Mouse (Mus musculus) hindbrain, embryonic 11.5 days (tissue): ENCODE data around the gene Lmod1. TPM values are rescaled to one million over a fixed set of nuclear protein-coding genes. Genes with fewer than 3 reads are reported as not detected.

Experiments
- ATAC-seq: fragments of 200-750 bp; cut with Nextera tagmentation; 2 replicates; pipeline ENCODE4 v1.8.0; 2017; ENCODE audit warnings: mild to moderate bottlenecking, moderate TSS enrichment, moderate library complexity; ENCODE audit not compliant: low FRiP score
- DNase-seq: peaks from one replicate; pipeline ENCODE4 v3.0.0-alpha.2; 2015; ENCODE audit warnings: low spot score
- H3K27ac ChIP-seq: fragments of 300-500 bp; sonication (generic); 2 replicates; pipeline ENCODE4 v1.5.1; 2014; ENCODE audit warnings: mild to moderate bottlenecking, low read depth, low read length
- H3K27me3 ChIP-seq: fragments of 300-500 bp; sonication (generic); 2 replicates; pipeline ENCODE4 v1.6.1; 2014; ENCODE audit warnings: mild to moderate bottlenecking, low read length, moderate library complexity, mixed read lengths; ENCODE audit not compliant: control insufficient read depth, insufficient read depth
- H3K36me3 ChIP-seq: fragments of 300-500 bp; sonication (generic); 2 replicates; pipeline ENCODE4 v1.6.1; 2014; ENCODE audit warnings: mild to moderate bottlenecking, low read length, moderate library complexity, mixed read lengths; ENCODE audit not compliant: control insufficient read depth, insufficient read depth
- H3K4me1 ChIP-seq: fragments of 300-500 bp; sonication (generic); replicated peaks from 2 replicates; pipeline ENCODE4 v1.6.1; 2014; ENCODE audit warnings: low read length, mixed read lengths; ENCODE audit not compliant: control insufficient read depth, insufficient read depth
- H3K4me2 ChIP-seq: fragments of 300-500 bp; sonication (generic); replicated peaks from 2 replicates; pipeline ENCODE4 v1.6.1; 2014; ENCODE audit warnings: mild to moderate bottlenecking, low read depth, low read length
- H3K4me3 ChIP-seq: fragments of 300-500 bp; sonication (generic); 2 replicates; pipeline ENCODE4 v1.5.1; 2014; ENCODE audit warnings: low read depth, low read length
- H3K9ac ChIP-seq: fragments of 300-500 bp; sonication (generic); 2 replicates; pipeline ENCODE4 v1.6.1; 2014; ENCODE audit warnings: low read depth, low read length
- H3K9me3 ChIP-seq: fragments of 300-500 bp; sonication (generic); 2 replicates; pipeline ENCODE4 v1.6.1; 2016; ENCODE audit warnings: low read length; ENCODE audit not compliant: control insufficient read depth
- WGBS: fragments of 180-500 bp; shearing (Covaris S2); extraction: QIAGEN DNeasy Blood & Tissue Kit; methylation state at CpG from one replicate; pipeline ENCODE4 v1.1.7; 2014; 5-methylcytosine and 5-hydroxymethylcytosine counted together
- polyA plus RNA-seq: library from polyadenylated mRNA; unstranded; fragments of >200 nt; fragmentation: Nextera tagmentation; extraction: Ambion mirVana; gene quantifications from 2 replicates; pipeline ENCODE4 v1.2.1, GENCODE M21; 2014

Lmod1 gene
- polyA plus RNA-seq, 1 experiment from 2014 or later: 0.32 TPM

DNA sequence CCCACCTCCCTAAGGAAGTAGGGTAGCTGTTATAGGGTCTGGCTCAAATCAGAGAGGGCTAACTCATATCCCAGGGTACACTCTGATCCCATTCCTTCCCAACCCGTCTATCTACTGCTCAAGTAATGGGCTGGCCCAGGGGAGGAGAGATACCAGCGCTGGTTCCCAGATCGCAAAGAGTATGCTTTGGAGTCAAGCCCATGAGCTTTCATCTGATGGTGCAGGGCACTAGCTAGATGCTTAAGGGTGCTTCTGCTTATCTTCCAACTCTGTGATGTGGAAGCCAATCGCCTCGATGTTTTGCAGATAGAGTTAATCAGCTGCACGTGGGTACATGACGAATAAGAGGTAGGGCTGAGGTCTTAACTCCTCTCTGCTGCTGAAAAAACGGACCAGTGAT lies 43.0 kb downstream of the Lmod1 start:
- Histone ChIP-seq H3K27ac (no peak overlapping the region), H3K9ac (no peak overlapping the region), H3K4me1 (peaks cover 2% of the 10 kb centered on the region; the same call in 1 of the 2 replicates), H3K27me3 (0 out of 2 replicates have a peak, but pooled peaks cover 3% of the 10 kb centered on the region), H3K36me3 (no peaks in the 10 kb centered on the region), H3K9me3 (no peaks in the 10 kb centered on the region), H3K4me3 (no peak overlapping the region), H3K4me2 (no peak overlapping the region)
- 77% methylated on average over 8 of the region's 8 CpGs for WGBS
- DNase-seq (no peak), ATAC-seq (no peak)

DNA sequence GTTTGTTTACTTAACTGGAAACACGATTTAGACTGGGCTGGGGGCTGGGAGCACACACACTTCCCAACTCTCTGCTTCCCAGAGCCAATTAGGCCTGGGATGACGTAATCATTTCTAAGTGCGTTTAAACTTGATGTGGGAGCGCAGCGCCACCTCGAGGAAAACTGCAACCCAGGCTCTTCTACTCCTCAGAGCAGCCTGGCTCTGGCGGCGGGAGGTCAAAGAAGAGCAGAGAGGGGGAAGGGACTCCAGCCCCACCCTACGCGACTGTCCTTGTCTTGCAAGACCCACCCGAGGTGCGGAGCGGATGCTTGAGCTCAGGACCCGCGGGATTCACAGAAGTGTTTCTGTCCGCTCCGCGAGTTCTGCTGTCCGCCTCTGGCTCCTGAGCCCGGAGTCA lies 43.6 kb downstream of the Lmod1 start:
- Histone ChIP-seq H3K4me2 (peak overlapping the region; percentile 78), H3K9ac (peak overlapping the region; percentile 60), H3K4me1 (peaks cover 2% of the 10 kb centered on the region; the same call in 1 of the 2 replicates), H3K4me3 (peak overlapping the region; percentile 36), H3K36me3 (no peaks in the 10 kb centered on the region), H3K9me3 (no peaks in the 10 kb centered on the region), H3K27ac (no peak overlapping the region), H3K27me3 (0 out of 2 replicates have a peak, but pooled peaks cover 3% of the 10 kb centered on the region)
- DNase-seq (peak; percentile 91), ATAC-seq (peak; percentile 82)
- 2% methylated on average over 20 of the region's 20 CpGs for WGBS

DNA sequence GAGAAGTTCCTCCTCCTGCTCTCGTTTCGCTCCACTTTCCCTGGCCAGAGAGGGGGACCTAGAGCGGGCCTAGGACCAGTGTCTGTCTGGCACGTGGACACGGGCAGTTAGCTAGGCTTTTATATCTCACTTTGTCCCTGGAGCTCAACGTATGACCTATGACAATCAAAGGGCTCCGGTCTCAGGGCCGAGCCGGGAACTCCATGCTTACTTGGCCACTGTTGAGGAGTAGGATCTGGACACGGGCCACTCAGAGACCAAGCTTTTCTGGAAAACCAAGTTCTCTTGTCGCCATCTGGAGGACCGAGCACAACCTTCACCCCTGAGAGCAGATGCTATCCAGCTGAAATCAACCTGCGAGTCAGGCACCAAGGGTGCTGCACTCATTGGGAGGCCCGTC lies 44.4 kb downstream of the Lmod1 start:
- no peak overlapping the region for H3K27ac ChIP-seq
- H3K36me3 ChIP-seq: no peaks in the 10 kb centered on the region
- no peak overlapping the region for H3K9ac ChIP-seq

DNA sequence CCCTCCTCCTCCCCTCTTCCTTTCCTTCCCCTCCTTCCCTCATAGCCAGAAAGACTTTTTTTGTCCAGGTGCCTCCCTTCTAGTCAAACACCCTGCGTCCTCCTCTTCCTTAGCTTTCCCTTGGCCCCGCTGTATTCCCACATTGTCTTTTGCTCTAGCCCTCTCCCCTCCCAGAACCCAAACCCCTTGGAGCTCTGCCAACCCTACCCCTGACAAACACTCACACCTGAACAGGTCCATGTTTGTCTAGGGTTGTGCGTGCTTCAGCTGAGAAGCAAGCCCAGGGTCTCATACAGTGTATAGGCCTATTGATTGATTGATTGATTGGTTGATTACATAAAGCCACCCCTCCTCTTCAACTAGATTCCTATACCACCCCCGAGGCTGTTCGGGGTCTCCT lies 44.8 kb downstream of the Lmod1 start:
- Histone ChIP-seq H3K27ac (no peak overlapping the region), H3K9ac (no peak overlapping the region), H3K36me3 (no peaks in the 10 kb centered on the region), H3K9me3 (no peaks in the 10 kb centered on the region), H3K4me2 (no peak overlapping the region), H3K4me3 (no peak overlapping the region), H3K4me1 (peaks cover 2% of the 10 kb centered on the region; the same call in 1 of the 2 replicates), H3K27me3 (0 out of 2 replicates have a peak, but pooled peaks cover 3% of the 10 kb centered on the region)
- WGBS: 83% methylated on average over 5 of the region's 5 CpGs
- DNase-seq (no peak), ATAC-seq (no peak)

More for the DNA sequence above, 44.4 kb downstream of the Lmod1 start:
- WGBS: 10% methylated on average over 14 of the region's 14 CpGs
- DNase-seq: peak; percentile 50
- Histone ChIP-seq H3K27me3 (0 out of 2 replicates have a peak, but pooled peaks cover 3% of the 10 kb centered on the region), H3K4me2 (peak overlapping the region; percentile 78), H3K4me1 (peaks cover 2% of the 10 kb centered on the region; the same call in 1 of the 2 replicates), H3K9me3 (no peaks in the 10 kb centered on the region), H3K4me3 (peak overlapping the region; percentile 36; the same call in 1 of the 2 replicates)
- ATAC-seq: peak; percentile 8; the same call in 1 of the 2 replicates

DNA sequence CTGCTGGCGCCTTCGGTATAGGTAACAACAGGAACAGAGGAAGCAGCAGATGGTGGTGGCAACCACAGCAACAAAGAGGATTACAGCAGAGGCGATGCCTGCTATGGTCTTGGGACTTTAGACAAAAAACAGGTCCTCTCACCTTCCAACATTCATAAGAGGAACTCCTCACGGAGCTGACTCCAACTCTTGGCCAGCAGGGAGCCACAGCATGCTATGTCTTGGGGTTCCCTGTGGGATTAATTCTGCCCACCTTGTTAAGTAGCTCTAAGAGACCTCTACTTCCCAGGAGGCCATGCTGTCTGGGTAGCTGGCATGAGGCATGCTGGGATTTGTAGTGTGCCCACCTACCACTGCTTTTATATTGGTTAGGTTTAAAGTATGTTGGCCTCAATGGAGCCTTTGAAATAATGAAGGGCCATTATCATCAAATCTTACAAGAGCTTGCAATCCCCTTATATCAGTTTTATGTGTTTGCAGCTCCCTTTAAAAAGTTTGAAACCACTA lies 48.6 kb downstream of the Lmod1 start:
- H3K9me3 ChIP-seq: no peaks in the 10 kb centered on the region
- peaks cover 6% of the 10 kb centered on the region; the same call in 1 of the 2 replicates for H3K4me1 ChIP-seq
- H3K36me3 ChIP-seq: no peaks in the 10 kb centered on the region
- H3K27me3 ChIP-seq: 0 out of 2 replicates have a peak, but pooled peaks cover 3% of the 10 kb centered on the region
- ATAC-seq (no peak), DNase-seq (no peak)
- H3K4me3 ChIP-seq: no peak overlapping the region
- H3K9ac ChIP-seq: peak overlapping the region; percentile 40
- 64% methylated on average over 4 of the region's 4 CpGs for WGBS
- H3K27ac ChIP-seq: no peak overlapping the region
- peak overlapping the region; percentile 17 for H3K4me2 ChIP-seq

DNA sequence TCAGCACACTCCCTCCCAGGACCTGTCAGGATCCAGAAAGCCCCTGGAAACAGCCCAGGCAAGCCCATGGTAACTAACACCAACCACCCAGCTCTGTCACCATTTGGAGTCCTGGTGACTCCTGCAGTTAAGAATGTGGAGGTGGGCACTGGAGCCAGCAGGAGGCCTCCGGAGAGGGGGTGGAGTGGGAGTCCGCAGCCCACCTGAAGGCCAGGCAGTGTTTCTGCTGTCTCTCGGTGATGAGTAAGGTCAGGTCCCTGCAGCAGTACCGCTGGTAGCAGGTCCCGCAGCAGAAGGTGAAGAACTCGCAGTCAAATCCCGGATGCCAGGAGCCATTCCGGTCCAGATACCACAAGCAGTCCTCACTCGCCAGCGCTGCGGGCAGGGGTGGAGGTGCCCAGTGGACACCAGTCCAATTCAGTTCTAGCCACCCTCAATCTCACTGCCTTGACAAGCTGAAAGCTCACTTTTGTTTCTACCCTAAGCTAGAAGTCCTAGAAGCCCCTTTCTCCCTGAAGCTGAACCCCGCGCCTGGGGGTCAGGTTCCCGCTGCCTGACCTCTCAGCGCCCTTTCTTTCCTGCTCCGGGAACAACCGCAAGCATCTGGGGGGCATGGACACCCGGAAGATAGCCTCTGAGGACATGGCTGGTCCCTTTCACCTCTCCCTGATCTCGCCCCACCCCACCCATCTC lies 49.7 kb downstream of the Lmod1 start:
- whole genome bisulfite sequencing: 2% methylated on average over 19 of the region's 19 CpGs
- Histone ChIP-seq H3K4me2 (peak overlapping the region; percentile 92), H3K9me3 (no peaks in the 10 kb centered on the region), H3K4me3 (peak overlapping the region; percentile 77), H3K4me1 (peaks cover 6% of the 10 kb centered on the region; the same call in 1 of the 2 replicates), H3K27ac (peak overlapping the region; percentile 68), H3K9ac (peak overlapping the region; percentile 94), H3K27me3 (0 out of 2 replicates have a peak, but pooled peaks cover 3% of the 10 kb centered on the region), H3K36me3 (no peaks in the 10 kb centered on the region)
- peak; percentile 18 for ATAC-seq
- DNase-seq: peak; percentile 57

DNA sequence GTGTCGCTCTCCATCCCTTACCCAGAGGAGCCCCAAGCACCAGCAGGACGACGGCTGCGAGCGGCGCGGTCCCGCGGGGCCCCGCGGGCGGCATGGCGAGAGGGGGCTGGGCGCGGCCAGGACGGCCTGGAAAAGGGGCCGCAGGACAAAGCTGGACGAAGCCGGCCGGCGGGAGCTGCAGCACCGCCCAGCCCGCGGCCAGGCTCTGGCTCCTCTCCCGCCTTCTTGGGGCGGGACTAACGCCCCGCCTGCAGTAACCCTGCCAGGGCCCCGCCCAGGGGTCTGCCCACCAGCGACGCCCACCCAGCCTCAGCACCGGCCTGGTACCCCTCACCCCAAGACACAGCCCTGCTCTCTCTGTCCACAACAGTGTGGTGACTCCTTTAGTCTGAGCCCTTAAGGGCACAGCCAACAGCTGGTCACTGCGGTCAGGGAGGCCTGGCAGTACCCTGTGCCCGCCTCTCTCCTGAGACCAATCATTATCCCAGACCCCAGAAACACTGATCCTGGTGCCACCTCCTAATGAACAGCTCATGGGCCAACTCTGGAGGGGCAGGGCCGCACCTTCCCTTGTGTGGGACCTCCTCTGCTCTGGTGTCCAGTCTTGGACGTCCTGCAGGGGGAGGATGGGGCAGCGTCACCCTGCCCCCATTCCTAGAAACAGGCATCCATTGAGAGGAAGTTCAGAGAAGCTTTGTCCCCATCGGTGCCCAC lies 50.4 kb downstream of the Lmod1 start, which contains the start of gene Shisa4:
Gene Shisa4 (minus strand): TSS at position 370 of the 714 bp plus-strand sequence.
- DNase-seq: peak; percentile 87
- H3K4me1 ChIP-seq: peaks cover 6% of the 10 kb centered on the region; the same call in 1 of the 2 replicates
- peak within 1 kb of the TSS; percentile 77 for H3K4me3 ChIP-seq
- no peaks in the 10 kb centered on the region for H3K36me3 ChIP-seq
- H3K27me3 ChIP-seq: no peaks in the 10 kb centered on the region
- H3K9me3 ChIP-seq: no peaks in the 10 kb centered on the region
- H3K9ac ChIP-seq: peak within 1 kb of the TSS; percentile 94
- ATAC-seq: peak; percentile 91
- H3K27ac ChIP-seq: peak within 1 kb of the TSS; percentile 68
- peak within 1 kb of the TSS; percentile 92 for H3K4me2 ChIP-seq
- 4% methylated on average over 26 of the region's 38 CpGs for WGBS

DNA sequence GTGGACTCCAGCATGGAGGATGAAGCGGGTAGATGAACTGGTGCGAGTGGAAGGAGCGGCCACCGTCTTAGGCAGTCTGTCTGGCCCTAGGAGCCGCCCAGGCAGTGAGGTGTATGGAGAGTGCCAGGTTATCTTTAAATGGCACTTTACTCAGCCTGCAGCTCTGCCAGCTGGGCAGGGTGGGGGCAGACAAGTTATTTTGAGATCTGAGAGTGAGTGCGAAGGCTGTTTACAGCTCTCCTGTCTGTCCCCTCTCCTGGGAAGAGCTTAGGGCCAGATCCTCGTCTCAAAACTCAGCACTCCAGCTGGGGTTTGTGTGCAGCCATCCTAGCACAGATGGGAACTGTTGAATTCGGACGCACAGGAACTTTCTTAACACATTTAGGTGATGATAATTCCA lies 54.0 kb downstream of the Lmod1 start:
- no peak overlapping the region for H3K9ac ChIP-seq
- no peak overlapping the region for H3K4me3 ChIP-seq
- H3K9me3 ChIP-seq: no peaks in the 10 kb centered on the region
- H3K4me1 ChIP-seq: peaks cover 4% of the 10 kb centered on the region; the same call in 1 of the 2 replicates
- H3K27ac ChIP-seq: no peak overlapping the region
- H3K27me3 ChIP-seq: no peaks in the 10 kb centered on the region
- no peak for ATAC-seq
- DNase-seq: no peak
- 0 out of 2 replicates have a peak, but pooled peaks cover under 1% of the 10 kb centered on the region for H3K36me3 ChIP-seq
- 76% methylated on average over 9 of the region's 9 CpGs for WGBS
- H3K4me2 ChIP-seq: no peak overlapping the region
